Mouse (Mus musculus) kidney, adult 2 months (tissue): ENCODE data around the gene Tmem104.

Experiments
- CTCF ChIP-seq: fragments of 200-500 bp; conservative IDR thresholded peaks from 2 replicates; pipeline ENCODE4 v1.5.1; 2011; ENCODE audit warnings: low read depth, mild to moderate bottlenecking, control low read depth, low read length, moderate library complexity, mixed read lengths; ENCODE audit not compliant: insufficient read depth, insufficient read length
- POLR2A ChIP-seq: fragments of 200-500 bp; IDR thresholded peaks from one replicate; pipeline ENCODE4 v1.6.1; 2011; ENCODE audit warnings: low read depth, low read length, control low read depth

DNA sequence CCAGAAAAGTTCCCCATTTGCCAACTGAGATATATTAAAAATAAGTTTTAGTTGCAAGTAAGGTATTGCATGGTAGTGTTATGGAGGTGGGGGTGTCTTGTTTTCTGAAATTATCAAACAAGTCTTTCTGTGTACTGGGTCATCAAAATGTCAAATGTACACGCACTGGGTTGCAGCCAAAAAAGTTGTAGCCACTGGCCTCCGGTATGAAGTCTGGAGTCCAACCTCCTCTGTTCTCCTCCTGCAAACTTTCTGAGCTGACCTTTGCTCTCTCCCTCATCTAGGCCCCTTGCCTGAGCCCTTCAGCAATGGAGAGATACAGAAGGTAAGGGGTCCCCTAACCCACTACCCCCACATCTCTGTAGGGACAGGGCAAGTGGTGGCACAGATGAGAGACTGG is 8.5 kb upstream of the Tmem104 start:
- no peak for TF ChIP-seq CTCF
- no peak for TF ChIP-seq POLR2A
